Mouse (Mus musculus) heart, adult 2 months (tissue): Measurements from ENCODE around the gene Nde1.

ENCODE experiments used
- CTCF ChIP-seq: fragments of 200-600 bp; IDR thresholded peaks from 2 replicates; pipeline ENCODE4 v1.8.1; 2022; ENCODE audit warnings: antibody characterized with exemption, mild to moderate bottlenecking, moderate library complexity
- EP300 ChIP-seq: fragments of 200-500 bp; IDR thresholded peaks from 2 replicates; pipeline ENCODE4 v1.6.1; 2011; ENCODE audit warnings: low read depth, low read length, control low read depth; ENCODE audit not compliant: insufficient read depth
- POLR2A ChIP-seq: fragments of 200-500 bp; IDR thresholded peaks from 2 replicates; pipeline ENCODE4 v1.6.1; 2011; ENCODE audit warnings: mild to moderate bottlenecking, low read depth, low read length, control low read depth; ENCODE audit not compliant: insufficient read depth

GRCm38 (mm10) chr16:14215156-14215555, 52.1 kb downstream of the Nde1 start:
- TF ChIP-seq CTCF (no peak), POLR2A (no peak), EP300 (no peak)
